Mouse (Mus musculus) inflammation-experienced regulatory T-cells, adult 6 months (primary cell): ENCODE results near the gene Btg2. TPM values are rescaled to one million over a fixed set of nuclear protein-coding genes. Genes with fewer than 3 reads are reported as not detected.

ENCODE experiments used
- ATAC-seq: one replicate; pipeline ENCODE4 v1.8.0; 2017
- polyA plus RNA-seq, 3 experiments: library from polyadenylated mRNA; unstranded; fragments of 100-300 nt; shearing (Covaris generic); gene quantifications; one replicate each; pipeline ENCODE4 v1.2.1; 2017

Gene Btg2
- polyA plus RNA-seq, 3 experiments from 2014 or later, result 168 to 251 (median 221) TPM

- ATAC-seq, result no peak
Observed at GRCm38 (mm10) chr1:134097956-134098725, 19.2 kb upstream of the Btg2 start.

- no peak for ATAC-seq
Observed at GRCm38 (mm10) chr1:134097080-134097855, 18.3 kb upstream of the Btg2 start.

- ATAC-seq, result no peak
Observed at GRCm38 (mm10) chr1:134096264-134096934, 17.5 kb upstream of the Btg2 start.

- ATAC-seq, result no peak
Observed at GRCm38 (mm10) chr1:134095721-134096120, 16.8 kb upstream of the Btg2 start.

- ATAC-seq, result no peak
Observed at GRCm38 (mm10) chr1:134095033-134095612, 16.2 kb upstream of the Btg2 start.

GRCm38 (mm10) chr1:134093771-134094526 is 15.0 kb upstream of the Btg2 start:
- ATAC-seq, result peak; percentile 53

GRCm38 (mm10) chr1:134092852-134093770 is 14.2 kb upstream of the Btg2 start:
- ATAC-seq, result peak; percentile 84

- ATAC-seq, result no peak
Observed at GRCm38 (mm10) chr1:134092368-134092767, 13.4 kb upstream of the Btg2 start.

- no peak for ATAC-seq
Observed at GRCm38 (mm10) chr1:134091851-134092250, 12.9 kb upstream of the Btg2 start.

GRCm38 (mm10) chr1:134089074-134089473 is 10.2 kb upstream of the Btg2 start:
- no peak for ATAC-seq

GRCm38 (mm10) chr1:134086811-134087398 is 8.0 kb upstream of the Btg2 start:
- no peak for ATAC-seq

- no peak for ATAC-seq
Observed at GRCm38 (mm10) chr1:134086017-134086416, 7.1 kb upstream of the Btg2 start.

GRCm38 (mm10) chr1:134084128-134084527 is 5.2 kb upstream of the Btg2 start:
- ATAC-seq, result no peak

GRCm38 (mm10) chr1:134083676-134084075 is 4.8 kb upstream of the Btg2 start:
- ATAC-seq, result no peak

- ATAC-seq, result no peak
Observed at GRCm38 (mm10) chr1:134082987-134083516, 4.1 kb upstream of the Btg2 start.

- no peak for ATAC-seq
Observed at GRCm38 (mm10) chr1:134080881-134081450, 2.0 kb upstream of the Btg2 start.

- no peak for ATAC-seq
Observed at GRCm38 (mm10) chr1:134080406-134080805, 1.5 kb upstream of the Btg2 start.

- ATAC-seq, result peak; percentile 13
Observed at GRCm38 (mm10) chr1:134079477-134080163, 700 bp upstream of the Btg2 start.

GRCm38 (mm10) chr1:134078061-134078795 is 692 bp downstream of the Btg2 start:
- ATAC-seq, result peak; percentile 1
